Mouse (Mus musculus): Measurements from ENCODE around the gene Olfr985.

- no peak for TF ChIP-seq CTCF (IDR thresholded peaks at IDR 0.05; ENCODE audit: extremely low read depth, insufficient read length, insufficient replicate concordance, low read depth, low read length)
- TF ChIP-seq POLR2A (IDR thresholded peaks at IDR 0.05; ENCODE audit: low read depth, low read length) = no peak
These were observed 572 bp upstream of the Olfr985 start for GRCm38 (mm10) chr9:40130556-40130955.
